Mouse (Mus musculus) common myeloid progenitor, adult 5-6 weeks (primary cell): ENCODE results near the gene Wdr45b. TPM values are rescaled to one million over a fixed set of nuclear protein-coding genes. Genes with fewer than 3 reads are reported as not detected.
A peak's percentile ranks its signal among the peaks of the same experiment; 100 is the strongest.
"Not testable (repeated sequence)": the region's sequence is repeated elsewhere in the genome, so short reads cannot be mapped to it uniquely, and the experiment has no call there.

Experiments used
- ATAC-seq: replicated peaks from 2 replicates; pipeline ENCODE4 v1.8.0; 2016; ENCODE audit warnings: low read depth, mild to moderate bottlenecking, moderate TSS enrichment, inconsistent platforms; ENCODE audit not compliant: poor library complexity, severe bottlenecking
- total RNA-seq: library from RNA; stranded (forward); fragments of 200-1000, 187-1606 nt; gene quantifications from 2 replicates; pipeline ENCODE4 v1.2.3, GENCODE M21; 2017

The Wdr45b gene
- 39.1 and 40.7 TPM in 2 replicates for total RNA-seq

DNA sequence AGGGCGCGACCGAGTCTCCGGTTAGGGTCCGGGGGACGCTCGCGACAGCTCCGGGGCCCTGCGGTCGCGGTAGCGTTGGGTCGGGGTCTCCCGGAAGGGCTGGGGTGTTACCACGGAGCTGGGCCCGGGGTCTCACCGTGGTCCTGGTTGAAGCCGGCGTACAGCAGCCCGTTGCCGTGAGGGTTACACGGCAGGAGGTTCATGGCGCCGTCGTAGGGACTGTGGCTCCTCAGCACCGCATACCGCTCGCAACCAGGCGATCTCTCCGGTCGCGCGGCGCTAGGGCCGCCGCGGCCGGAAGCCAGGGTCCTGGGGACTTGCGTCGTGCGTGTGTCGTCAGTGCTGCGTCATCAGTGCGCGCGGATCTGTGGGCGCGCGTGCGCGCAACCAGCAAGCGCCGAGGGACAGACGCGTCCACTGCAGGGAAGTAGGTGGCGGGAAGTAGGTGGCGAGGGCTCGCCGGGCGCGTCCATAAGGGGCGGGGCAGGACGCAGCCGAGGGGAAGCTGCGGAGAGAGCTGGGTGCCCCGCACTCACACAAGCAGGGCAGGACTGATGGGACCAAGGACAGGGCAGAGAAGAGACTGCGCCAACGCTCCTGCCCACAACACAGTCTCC, at the start of gene Wdr45b:
Wdr45b (minus strand) TSS at position 355 of the 617 bp plus-strand sequence.
- peak; percentile 95 for ATAC-seq

DNA sequence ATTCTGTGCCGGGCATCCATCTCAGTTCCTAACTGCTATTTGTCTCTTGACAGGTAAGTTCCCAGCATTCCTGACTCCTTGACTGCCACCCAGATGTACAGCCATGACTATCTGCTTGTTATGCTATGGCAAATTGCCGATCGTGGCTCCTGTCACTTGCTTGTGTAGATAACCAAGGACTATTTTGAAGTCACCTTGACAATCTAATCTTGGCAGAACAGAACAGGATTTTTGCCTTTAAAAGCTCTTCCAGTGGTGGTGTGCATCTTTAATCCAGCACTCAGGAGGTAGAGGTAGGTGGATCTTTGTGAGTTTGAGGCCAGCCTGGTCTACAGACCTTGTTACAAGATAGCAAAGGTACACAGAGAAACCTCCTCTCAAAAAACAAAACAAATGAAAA, 38.2 kb upstream of the Wdr45b start:
- no peak for ATAC-seq

DNA sequence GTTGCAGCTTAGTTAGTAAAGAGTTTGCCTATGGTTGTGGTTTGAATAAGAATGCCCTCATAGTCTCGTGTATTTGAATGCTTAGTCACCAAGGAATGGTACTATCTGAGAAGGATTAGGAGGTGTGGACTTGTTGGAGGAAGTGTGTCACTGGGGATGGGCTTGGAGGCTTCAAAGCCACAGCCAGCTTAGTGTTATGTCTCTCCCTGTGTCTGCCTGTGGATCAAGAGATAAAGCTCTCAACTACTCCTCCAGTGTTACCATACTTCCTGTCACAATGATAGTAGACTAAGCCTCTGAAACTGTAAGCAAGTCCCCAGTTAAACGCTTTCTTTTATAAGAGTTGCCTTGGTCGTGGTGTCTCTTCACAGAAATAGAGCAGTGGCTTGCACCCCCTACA, 36.5 kb upstream of the Wdr45b start:
- no peak; the same call in 1 of the 2 replicates for ATAC-seq

DNA sequence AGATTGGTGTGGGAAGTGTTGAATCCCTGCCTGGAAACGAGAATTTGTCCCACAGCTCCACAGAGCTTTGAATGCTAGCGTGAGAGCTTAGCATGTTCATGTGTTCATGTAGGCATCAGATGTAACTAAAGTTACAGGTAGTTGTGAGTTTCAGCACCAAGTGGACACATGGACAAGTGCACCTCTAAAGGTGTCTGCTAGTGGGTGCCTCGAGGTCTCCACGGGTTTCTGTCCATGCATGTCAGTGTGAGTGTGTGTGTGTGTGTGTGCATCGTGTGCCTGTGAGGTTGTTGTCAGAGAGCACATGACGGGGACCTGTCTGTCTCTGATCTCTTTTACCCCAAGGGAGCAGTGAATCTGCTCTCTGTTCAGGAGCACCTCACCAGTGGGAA, 34.3 kb upstream of the Wdr45b start:
- ATAC-seq, result peak; percentile 10; the same call in 1 of the 2 replicates

DNA sequence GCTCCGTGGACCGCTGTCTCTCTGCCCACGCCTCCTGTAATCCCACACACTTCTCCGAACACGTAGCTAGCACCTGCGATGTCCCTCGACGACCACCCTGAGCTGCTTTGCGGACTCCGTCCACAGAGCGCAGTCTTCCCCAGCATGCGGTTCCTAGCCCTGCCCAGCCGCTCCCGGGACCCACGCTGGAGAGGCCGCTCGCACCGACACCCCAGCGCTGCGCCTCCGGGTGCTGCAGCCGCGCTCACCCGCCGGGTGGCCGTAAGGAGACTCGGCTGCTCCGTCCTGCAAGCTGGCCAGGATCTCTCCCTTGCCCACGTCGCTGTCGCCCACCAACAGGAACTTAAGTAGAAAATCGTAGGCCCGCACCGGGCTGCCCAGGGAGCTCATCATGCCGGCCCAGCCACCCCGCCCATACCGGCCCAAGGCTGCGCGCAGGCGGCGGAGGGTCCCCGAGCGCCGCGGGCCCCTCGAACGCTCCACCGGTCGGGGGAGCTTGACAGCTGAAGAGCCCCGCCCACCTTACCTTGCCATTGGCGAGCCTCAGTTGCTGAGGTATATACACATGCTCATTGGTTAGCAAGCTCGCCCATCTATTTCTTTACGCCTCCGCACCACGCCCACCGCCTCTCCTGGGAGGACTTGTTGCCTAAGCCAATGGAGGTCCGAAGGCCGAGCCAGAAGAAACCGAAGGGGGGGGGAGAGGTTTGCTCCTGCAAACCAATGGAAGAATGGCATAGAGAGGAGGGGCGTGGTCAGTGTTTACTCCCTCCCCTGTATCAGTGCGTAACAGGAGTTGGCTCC, 33.7 kb upstream of the Wdr45b start, which contains the start of gene Rab40b:
Rab40b (minus strand) TSS at position 502 of the 804 bp plus-strand sequence.
- ATAC-seq, result peak; percentile 87

DNA sequence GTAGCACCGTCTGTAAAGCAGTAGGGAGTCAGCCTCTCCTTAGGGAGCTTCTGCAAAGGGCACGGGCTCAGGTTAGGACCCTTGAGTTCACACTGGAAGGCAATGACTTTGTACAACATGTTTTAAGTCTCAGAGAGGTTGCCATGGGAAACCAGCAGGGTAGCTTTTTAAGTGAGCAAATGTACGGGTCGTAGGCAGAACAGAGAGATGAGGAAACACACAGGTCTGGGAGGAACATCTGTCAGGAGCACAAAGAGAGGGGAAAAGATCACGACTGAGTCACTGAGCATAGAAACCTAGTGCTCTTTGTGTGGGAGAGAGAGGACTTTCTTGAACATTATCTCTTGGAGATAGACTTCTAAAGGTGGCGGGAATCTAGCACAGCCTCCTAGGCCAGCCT, 26.0 kb upstream of the Wdr45b start:
- no peak for ATAC-seq

DNA sequence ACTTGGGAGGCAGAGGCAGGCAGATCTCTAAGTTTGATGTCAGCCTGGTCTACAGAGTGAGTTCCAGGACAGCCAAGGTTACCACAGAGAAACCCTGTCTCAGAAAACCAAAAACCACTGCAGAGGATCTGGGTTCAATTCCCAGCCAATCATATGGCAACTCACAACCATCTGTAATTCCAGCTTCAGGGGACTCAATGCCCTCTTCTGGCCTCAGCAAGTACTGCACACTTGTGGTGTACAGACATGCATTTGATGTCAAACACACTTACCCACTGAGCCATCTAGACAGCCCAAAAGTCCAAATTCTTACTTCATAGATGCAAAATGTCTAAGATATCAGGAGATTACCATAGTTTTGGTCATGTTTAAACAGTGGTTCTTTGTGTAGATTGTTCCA, 24.4 kb upstream of the Wdr45b start:
- no peak for ATAC-seq

DNA sequence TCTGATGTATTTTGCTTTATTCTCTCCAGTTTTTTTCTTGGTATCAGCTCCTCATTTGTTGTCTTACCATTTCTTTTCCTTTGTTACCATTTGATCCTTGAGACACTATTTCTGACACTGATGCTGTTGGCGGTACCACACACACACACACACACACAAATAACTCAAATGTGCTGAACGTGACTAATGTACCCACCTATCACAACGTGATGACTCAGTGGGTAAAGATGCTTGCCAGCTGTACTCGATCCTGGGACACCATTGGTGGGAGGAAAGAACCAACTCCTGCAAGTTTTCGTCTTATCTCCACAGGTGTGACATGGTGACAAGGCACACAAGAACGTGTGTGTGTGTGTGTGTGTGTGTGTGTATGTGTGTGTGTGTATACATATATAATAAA, 19.1 kb upstream of the Wdr45b start:
- ATAC-seq, result no peak

DNA sequence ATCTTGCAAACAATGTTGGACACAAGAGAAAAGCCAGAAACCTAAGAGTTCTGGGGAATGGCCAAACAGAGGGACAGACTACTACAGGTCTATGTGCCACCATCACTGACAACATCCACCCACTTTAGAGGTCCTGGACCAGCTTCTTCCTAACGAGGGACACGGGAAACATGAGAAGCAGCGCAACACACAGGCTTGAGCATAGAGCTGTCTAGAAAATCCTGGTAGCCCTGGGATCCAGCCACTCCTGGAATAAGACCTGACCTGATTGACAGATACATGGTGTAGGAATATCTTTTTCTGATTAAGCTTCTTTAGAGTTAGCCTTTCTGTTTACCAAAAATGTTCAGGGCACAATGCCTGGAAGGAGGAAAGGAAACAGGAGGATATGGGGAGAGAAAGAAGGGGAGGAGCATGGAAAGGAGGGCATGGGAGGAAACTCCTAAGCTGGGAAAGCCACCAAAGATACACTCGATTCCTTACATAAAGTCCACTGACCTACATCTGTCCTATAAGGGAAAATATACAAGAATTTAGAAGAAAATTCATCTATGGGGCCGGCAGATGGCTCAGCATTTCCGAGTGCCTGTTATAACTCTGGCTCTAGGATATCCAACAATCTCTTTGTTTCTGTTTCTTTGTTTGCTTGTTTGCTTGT, 16.2 kb upstream of the Wdr45b start:
- ATAC-seq, result no peak

DNA sequence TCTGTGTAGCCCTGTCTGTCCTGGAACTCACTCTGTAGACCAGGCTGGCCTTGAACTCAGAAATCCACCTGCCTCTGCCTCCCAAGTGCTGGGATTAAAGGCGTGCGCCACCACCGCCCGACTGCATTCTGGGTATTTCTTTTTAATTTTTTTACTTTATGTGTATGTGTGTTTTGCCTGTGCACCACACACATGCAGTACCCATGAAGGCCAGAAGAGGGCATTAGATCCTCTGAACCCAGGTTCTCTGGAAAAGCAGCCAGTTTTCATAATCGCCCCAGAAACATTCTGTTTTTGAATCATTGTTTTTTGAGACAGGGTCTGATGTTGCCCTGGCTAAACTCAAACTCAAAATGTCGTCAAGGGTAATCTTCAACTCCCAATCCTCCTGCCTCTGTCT, 15.4 kb upstream of the Wdr45b start:
- ATAC-seq, result peak; percentile 52; the same call in 1 of the 2 replicates

DNA sequence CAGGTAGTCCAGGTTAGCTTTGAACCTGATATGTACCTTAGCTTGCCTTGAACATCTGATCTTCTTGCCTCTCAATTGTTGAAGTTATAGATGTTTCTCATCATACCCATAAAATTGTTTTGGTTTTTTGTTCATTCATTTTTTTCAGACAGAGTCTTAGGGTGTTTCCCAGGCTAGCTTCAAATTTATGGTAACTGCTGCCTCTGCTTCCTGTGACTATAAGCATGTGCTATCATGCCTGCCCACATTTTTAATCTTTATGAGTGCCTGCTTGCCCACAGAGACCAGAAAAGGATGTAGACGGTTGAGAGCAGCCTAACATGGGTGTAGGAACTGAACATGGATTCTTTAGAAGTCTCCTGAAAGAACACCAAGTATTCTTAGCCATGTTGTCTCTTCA, 14.5 kb upstream of the Wdr45b start:
- ATAC-seq, result peak; percentile 93

DNA sequence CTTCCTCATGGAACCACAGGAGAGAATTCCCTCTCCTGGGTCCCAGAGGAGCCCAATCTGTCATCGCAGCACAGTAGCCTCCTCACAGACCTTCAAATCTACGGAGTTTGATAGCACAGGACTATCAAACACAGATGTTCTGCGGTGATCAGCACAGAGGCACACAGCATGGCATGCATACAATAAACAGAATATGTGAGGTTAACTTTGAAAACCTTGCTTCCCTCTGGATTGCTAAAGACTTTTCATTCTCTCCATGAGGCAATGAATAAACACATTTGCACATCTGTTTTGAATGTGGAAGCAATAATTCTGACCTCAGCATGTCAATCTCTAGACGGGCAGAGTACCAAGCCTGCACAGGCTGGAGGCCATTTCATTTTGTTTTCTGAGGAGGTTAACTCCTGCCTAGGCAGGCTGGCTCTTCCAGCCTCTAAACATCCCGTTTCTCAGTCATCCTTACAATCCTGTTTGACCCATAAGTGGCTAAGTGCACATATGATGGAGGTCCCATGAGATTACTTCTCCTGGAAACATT, 13.0 kb upstream of the Wdr45b start:
- no peak for ATAC-seq

DNA sequence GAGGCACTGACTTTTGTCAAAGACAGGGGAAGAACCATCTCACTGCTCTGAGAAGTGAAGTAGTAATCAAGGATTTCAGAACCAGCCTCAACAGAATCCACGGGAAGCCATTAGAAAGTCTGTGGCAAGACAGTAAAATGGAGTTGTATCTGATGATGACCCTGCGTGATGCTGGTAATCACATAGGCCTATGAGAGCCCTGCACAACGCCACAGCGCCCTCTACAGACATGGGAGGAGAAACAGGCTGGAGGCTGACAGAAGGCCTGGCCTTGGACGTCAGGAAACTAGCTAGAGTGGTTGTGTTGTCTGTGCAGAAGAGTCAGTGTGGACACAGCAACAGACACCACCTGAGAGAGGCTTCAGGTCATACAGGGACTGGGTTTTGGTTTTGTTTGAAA, 8.0 kb upstream of the Wdr45b start:
- peak; percentile 92 for ATAC-seq

DNA sequence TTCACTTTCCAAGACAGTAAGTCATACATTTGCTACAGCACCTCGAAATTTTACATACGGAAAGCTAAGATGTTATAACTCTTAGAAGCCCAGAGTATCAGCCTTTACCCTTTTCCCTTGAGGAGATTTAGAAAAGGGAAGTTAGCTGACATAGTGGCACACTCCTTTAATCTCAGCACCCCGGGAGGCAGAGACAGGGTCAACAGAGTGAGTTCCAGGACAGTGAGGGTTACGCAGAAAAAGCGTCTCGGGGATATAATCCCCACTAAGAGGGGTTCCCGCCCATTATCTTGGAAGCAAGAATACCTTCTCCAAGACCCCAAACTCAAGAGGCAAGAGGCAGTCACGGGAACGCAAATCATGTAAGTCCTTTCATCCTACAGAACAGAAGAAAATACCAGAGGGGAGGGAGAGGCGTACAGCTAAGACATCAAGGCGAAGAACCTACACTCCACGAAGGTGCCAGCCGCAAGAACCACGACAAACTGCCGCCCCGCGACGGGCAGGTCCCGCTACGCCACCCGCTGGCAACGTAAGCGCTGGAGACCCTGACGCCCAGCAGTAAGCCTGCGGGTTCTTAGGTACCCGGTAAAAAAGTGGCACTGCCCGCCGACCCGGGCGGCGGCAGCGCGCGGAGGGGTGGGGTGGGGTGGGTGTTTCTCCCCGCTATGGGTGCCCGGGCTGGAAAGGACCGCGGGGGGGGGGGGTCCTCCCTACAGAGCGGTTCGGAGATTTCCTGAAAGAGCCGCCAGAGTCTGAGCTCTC, 737 bp downstream of the Wdr45b start:
- ATAC-seq, result peak; percentile 13; the same call in 1 of the 2 replicates

DNA sequence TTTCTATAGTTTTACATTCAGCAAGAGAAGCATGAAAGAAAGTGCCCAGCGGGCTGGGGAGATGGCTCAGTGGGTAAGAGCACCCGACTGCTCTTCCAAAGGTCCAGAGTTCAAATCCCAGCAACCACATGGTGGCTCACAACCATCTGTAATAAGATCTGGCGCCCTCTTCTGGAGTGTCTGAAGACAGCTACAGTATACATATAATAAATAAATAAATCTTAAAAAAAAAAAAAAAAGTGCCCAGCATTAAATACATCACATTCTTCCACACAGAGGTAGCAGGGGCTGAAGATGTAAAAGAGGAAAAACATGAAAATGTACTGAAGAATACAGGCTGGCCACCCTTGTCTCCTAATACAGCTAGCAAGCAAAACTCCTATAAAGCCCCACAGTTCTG, 5.5 kb downstream of the Wdr45b start:
- not testable (repeated sequence) for ATAC-seq

DNA sequence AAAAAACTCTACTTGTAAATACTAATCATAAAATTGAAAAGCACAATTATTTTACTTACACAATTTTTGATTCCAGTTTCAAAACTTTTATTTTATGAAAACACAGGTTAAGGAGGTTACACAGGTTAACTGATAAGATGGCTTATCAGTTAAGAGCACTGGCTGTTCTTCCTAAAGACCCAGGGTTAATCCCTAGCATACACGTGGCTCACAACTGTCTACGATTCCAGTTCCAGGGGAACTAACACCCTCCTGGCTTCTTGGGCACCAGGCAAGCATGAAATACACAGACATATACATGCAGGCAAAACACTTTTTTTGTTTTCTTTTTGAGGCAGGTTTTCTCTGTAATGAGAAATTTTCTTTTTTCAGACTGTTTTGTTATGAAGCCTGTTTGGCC, 6.1 kb downstream of the Wdr45b start:
- no peak for ATAC-seq

DNA sequence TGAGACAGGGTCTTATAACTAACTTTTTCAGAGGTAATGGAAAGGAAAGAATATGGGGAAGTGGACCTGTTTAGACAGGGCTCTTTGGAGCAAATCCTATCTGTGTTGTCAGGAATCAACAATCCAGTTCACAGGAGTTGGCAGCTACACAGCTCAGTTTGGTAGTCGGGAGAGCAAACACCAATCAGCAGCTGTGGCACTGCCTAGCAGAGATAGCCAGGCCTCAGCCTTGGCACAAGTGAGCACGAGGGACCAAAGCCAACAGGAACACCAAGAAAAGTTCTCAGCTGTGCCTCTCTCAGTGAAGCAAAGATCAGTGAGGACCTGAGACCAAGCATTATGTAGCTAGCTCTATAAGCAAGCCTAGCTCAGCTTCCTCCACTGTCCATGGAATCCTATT, 7.2 kb downstream of the Wdr45b start:
- 0 out of 2 replicates have a peak, but pooled peaks have one; percentile 27 for ATAC-seq

DNA sequence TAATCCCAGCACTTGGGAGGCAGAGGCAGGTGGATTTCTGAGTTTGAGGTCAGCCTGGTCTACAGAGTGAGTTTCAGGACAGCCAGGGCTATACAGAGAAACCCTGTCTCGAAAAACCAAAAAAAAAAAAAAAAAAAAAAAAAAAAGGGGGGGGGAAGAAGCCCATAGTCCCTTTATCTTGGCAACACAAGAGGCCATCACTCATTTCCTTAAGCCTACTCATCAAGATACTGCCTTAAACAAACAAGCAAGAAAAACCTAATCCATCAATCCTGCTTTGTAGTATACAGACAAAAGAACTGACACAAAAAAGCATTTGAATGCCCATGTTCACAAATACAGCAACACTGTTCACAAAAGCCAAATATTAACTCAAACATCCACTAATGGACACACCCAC, 11.8 kb downstream of the Wdr45b start:
- ATAC-seq, result not testable (repeated sequence)

DNA sequence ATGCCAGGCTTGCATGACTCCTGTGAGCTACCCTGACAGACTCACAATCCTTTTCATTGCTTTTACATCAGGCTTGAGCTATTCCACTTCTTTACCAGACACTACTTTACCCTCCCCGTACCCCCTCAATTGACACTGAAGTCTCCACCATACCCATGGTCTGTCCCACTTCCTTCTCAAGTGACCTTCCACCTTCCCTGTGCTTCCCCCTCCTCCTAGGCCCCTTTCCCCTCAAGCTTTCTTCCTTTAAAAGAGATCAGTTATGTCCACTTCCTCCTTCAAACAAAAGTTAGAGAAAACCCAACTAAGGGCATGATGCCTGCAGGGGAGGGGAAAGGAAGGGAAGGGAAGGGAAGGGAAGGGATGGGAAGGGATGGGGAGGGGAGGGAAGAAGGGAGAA, 14.0 kb downstream of the Wdr45b start:
- peak; percentile 45; the same call in 1 of the 2 replicates for ATAC-seq

DNA sequence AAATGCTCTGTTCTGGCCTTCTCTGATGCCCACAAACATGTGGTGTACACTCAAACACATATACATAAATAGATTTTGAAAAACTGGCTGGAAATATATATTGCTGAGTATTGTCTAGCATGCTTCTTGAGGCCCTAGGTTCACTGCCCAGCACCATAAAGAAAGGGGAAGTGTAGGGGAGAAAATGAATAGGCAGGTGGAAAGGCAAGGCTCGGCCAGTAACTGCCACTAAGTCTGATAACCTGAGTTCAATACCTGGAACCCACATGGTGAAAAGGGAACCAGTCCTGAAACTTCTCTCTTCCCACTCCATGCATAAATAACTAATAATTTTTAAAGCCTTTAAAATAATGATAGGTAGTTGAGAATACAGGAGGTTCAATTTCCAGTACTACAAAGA, 14.6 kb downstream of the Wdr45b start:
- no peak for ATAC-seq
